Mouse (Mus musculus) ES-E14 (cell line): ENCODE results near the gene Nprl3. TPM values are rescaled to one million over a fixed set of nuclear protein-coding genes. Genes with fewer than 3 reads are reported as not detected.
"Not testable (repeated sequence)": the region's sequence is repeated elsewhere in the genome, so short reads cannot be mapped to it uniquely, and the experiment has no call there.

ENCODE experiments used
- DNase-seq: peaks from one replicate; pipeline ENCODE4 v3.0.0-alpha.2; 2013; ENCODE audit warnings: low read depth, low spot score
- H3K27ac ChIP-seq: 2 replicates; pipeline ENCODE4 v1.5.1; 2012; ENCODE audit warnings: low read depth, mild to moderate bottlenecking, low read length, moderate library complexity, mixed read lengths; ENCODE audit not compliant: poor library complexity, insufficient read depth, severe bottlenecking
- H3K36me3 ChIP-seq: 2 replicates; pipeline ENCODE4 v1.6.1; 2012; ENCODE audit warnings: mild to moderate bottlenecking, low read length, moderate library complexity, mixed read lengths; ENCODE audit not compliant: control insufficient read depth, poor library complexity, insufficient read depth, severe bottlenecking
- H3K4me1 ChIP-seq, 2 experiments: fragments of 150-350 bp in 1 of 2; sonication (generic) in 1 of 2; 2 replicates each; pipeline ENCODE4 v1.6.1; 2012; ENCODE audit warnings: low read length in 2 of 2, mild to moderate bottlenecking in 1 of 2, mixed read lengths in 1 of 2; ENCODE audit not compliant: control insufficient read depth in 2 of 2, insufficient read depth in 2 of 2, poor library complexity in 1 of 2
- H3K4me3 ChIP-seq, 2 experiments: fragments of 150-350 bp in 1 of 2; sonication (generic) in 1 of 2; 2 replicates each; pipeline ENCODE4 v1.5.1; 2012; ENCODE audit warnings: low read length in 2 of 2, low read depth in 1 of 2, mild to moderate bottlenecking in 1 of 2, mixed read lengths in 1 of 2; ENCODE audit not compliant: insufficient read depth in 1 of 2, poor library complexity in 1 of 2, severe bottlenecking in 1 of 2
- H3K9ac ChIP-seq: 2 replicates; pipeline ENCODE4 v1.6.1; 2012; ENCODE audit warnings: low read depth, mild to moderate bottlenecking, low read length, mixed read lengths; ENCODE audit not compliant: poor library complexity, insufficient read depth, severe bottlenecking
- H3K9me3 ChIP-seq: fragments of 150-350 bp; sonication (generic); 2 replicates; pipeline ENCODE4 v1.6.1; 2012; ENCODE audit warnings: low read depth, mild to moderate bottlenecking, low read length; ENCODE audit not compliant: control insufficient read depth, insufficient read depth
- CHD2 ChIP-seq: IDR thresholded peaks from 2 replicates; pipeline ENCODE4 v1.6.1; 2014; ENCODE audit warnings: mild to moderate bottlenecking, low read depth, low read length, inconsistent platforms
- HCFC1 ChIP-seq: IDR thresholded peaks from 2 replicates; pipeline ENCODE4 v1.6.1; 2012; ENCODE audit warnings: low read length, inconsistent platforms, borderline replicate concordance; ENCODE audit not compliant: insufficient read depth
- MAFK ChIP-seq: IDR thresholded peaks from 2 replicates; pipeline ENCODE4 v1.6.1; 2014; ENCODE audit warnings: mild to moderate bottlenecking, low read depth, low read length, inconsistent platforms; ENCODE audit not compliant: insufficient read depth
- ZC3H11A ChIP-seq: IDR thresholded peaks from 2 replicates; pipeline ENCODE4 v1.6.1; 2012; ENCODE audit warnings: low read depth, mild to moderate bottlenecking, inconsistent platforms, low read length, borderline replicate concordance
- ZNF384 ChIP-seq: IDR thresholded peaks from 2 replicates; pipeline ENCODE4 v1.6.1; 2012; ENCODE audit warnings: low read depth, low read length, inconsistent platforms
- in situ Hi-C, 2 experiments: fragments of 600-800 bp; cut with MboI; formaldehyde crosslinking; loops; one replicate each; pipeline ENCODE4 v1.15.1; 2025; ENCODE audit warnings: low sequenced_read_pairs in 2 of 2, inconsistent platforms in 1 of 2; ENCODE audit not compliant: unreplicated experiment in 2 of 2
- total RNA-seq: library from RNA; depleted of rRNA; stranded (reverse); fragments of 300-350 nt; gene quantifications from 2 replicates; pipeline ENCODE4 v1.2.3, GENCODE M21; 2012

The Nprl3 gene
- total RNA-seq, 1 experiment: 47.2 TPM

- Histone ChIP-seq H3K4me3 (peak overlapping the region; percentile 8 to 55; a peak in 1 of 4 replicates), H3K27ac (no peak overlapping the region)
Observed at GRCm38 (mm10) chr11:32287493-32287825, 20.0 kb upstream of the Nprl3 start.

DNA sequence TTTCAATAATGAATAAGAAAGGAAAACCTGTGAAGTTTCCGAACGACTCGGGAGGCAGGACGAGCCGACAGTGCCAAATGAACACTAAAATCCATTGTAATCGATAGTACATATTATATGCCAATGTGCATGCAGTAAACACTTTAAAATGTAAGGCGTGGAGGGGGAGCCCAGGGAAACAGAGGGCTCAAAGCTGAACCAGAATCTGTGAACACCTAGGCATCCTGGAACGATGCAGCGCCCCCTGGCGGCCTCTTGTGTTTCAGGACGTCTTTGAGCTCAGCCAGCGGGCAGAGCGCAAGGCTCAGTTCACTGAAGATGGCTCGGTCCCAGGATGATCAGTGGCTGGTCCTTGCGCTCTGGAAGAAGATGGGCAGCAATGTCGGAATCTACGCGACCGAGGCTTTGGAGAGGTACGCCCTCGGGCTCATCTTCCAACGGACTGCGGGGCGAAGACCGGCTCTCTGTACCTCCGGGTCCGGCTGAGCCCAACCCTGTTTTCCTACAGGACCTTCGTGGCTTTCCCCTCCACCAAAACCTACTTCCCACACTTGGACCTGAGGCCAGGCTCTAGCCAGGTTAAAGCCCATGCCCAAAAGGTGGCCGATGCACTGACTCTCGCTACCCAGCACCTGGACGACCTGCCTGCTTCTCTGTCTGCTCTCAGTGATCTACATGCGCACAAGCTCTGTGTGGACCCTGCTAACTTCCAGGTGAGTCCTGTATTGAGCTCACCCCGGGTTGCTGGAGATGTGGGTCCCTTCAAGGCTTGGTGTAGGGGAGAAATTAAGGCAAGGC lies 19.4 kb upstream of the Nprl3 start, which contains the start of gene Hbq1b:
Gene Hbq1b (plus strand): TSS at position 271 of the 798 bp plus-strand sequence.
- H3K4me1 ChIP-seq, in situ Hi-C loops, H3K9me3 ChIP-seq, DNase-seq, H3K27ac ChIP-seq, H3K36me3 ChIP-seq: not testable (repeated sequence)
- H3K4me3 ChIP-seq: peak within 1 kb of the TSS; percentile 55 to 67; a peak in 3 of 4 replicates
- peak within 1 kb of the TSS; percentile 64; the same call in 1 of the 2 replicates for H3K9ac ChIP-seq

More at GRCm38 (mm10) chr11:32287493-32287825, 20.0 kb upstream of the Nprl3 start:
- DNase-seq: no peak
- Histone ChIP-seq H3K9ac (no peak overlapping the region), H3K4me1 (no peaks in the 10 kb centered on the region; a peak in 1 of 4 replicates), H3K36me3 (no peaks in the 10 kb centered on the region), H3K9me3 (no peaks in the 10 kb centered on the region)
- in situ Hi-C loops: no loop called here
- no peak for TF ChIP-seq ZC3H11A
- TF ChIP-seq CHD2: no peak
- TF ChIP-seq MAFK: no peak
- no peak for TF ChIP-seq HCFC1
- TF ChIP-seq ZNF384: no peak

DNA sequence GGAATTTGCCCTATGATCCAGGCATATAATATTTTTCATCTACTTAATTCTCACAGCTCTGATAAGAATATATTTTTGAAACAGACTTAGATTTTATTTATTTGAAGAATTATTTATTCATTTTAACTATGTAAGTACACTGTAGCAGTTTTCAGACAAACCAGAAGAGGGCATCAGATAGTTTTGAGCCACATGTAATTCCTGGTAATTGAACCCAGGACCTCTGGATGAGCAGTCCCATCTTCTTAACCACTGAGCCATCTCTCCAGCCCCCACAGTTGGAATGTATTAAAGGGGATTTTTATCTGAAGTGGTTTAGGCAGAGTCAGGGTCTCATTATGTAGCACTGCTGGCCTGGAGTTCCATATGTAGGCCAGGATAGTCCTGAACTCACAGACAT lies 18.4 kb upstream of the Nprl3 start:
- in situ Hi-C loops, H3K9me3 ChIP-seq, H3K4me1 ChIP-seq, H3K4me3 ChIP-seq, DNase-seq, H3K9ac ChIP-seq, H3K36me3 ChIP-seq, H3K27ac ChIP-seq: not testable (repeated sequence)

- in situ Hi-C loops: no loop called here
- H3K4me1 ChIP-seq: no peaks in the 10 kb centered on the region
- H3K9ac ChIP-seq: no peak overlapping the region
- H3K9me3 ChIP-seq: no peaks in the 10 kb centered on the region
- no peak for DNase-seq
- H3K4me3 ChIP-seq: no peak overlapping the region
- H3K36me3 ChIP-seq: no peaks in the 10 kb centered on the region
- no peak for TF ChIP-seq ZC3H11A
- no peak for TF ChIP-seq CHD2
- no peak for TF ChIP-seq MAFK
- TF ChIP-seq HCFC1: no peak
- TF ChIP-seq ZNF384: no peak
- H3K27ac ChIP-seq: no peak overlapping the region
Observed at GRCm38 (mm10) chr11:32285031-32285775, 17.7 kb upstream of the Nprl3 start.

DNA sequence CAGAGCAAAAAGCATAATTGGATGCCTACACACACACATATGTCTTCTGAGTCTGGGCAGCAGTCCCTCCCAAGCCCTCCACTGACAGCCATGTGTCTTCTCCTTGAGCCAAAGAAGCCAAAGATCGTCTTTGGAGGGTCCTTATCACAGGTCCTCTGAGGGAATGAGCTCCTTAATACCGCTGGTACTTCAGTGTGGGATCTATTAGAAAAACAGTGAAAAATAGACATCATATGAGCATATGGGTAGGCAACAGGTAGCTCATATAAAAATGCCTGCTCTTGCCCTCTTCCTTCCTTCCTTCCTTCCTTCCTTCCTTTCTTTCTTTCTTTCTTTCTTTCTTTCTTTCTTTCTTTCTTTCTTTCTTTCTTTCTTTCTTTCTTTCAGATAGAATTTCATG lies 17.1 kb upstream of the Nprl3 start:
- DNase-seq, H3K4me3 ChIP-seq, in situ Hi-C loops, H3K27ac ChIP-seq, H3K9me3 ChIP-seq, H3K9ac ChIP-seq, H3K36me3 ChIP-seq, H3K4me1 ChIP-seq: not testable (repeated sequence)

GRCm38 (mm10) chr11:32283091-32283777 lies 15.7 kb upstream of the Nprl3 start, which contains the start of gene Hba-a1:
Hba-a1 (plus strand) TSS chr11:32283511.
- H3K27ac ChIP-seq, in situ Hi-C loops, H3K9me3 ChIP-seq, H3K9ac ChIP-seq, DNase-seq, H3K4me1 ChIP-seq, H3K4me3 ChIP-seq, H3K36me3 ChIP-seq: not testable (repeated sequence)
